26 mouse cellular contexts compared by ENCODE assay signal in genomic region chr15:67892066-67892465, GRCm38 (mm10).
DNase-seq lines count a peak whose midpoint lies in the region; ATAC-seq and TF ChIP-seq lines count a peak whose summit lies in the region.
"Had no signal": no experiment of that assay in that cellular context is flagged by ENCODE, and none has a peak within 500 bp of the region (broad histone marks: within the 10 kb centered on the region; RNA-seq: fewer than 3 reads in every experiment).

No protein-coding gene starts in this region.

- no peak overlapping the region for H3K9ac ChIP-seq in hindbrain, embryonic 12.5 days
- no peak overlapping the region for H3K9ac ChIP-seq in hindbrain, embryonic 16.5 days (ENCODE audit: low read depth, low read length)
- no peak overlapping the region for H3K9ac ChIP-seq in midbrain, embryonic 14.5 days (replicated peaks; ENCODE audit: low read length)
- no peak overlapping the region for H3K9ac ChIP-seq in liver, embryonic 12.5 days
- H3K9ac ChIP-seq: forebrain, embryonic 15.5 days; heart, embryonic 15.5 days; liver, embryonic 15.5 days; lung, embryonic 15.5 days; neural tube, embryonic 13.5 days had no signal

- no peak for TF ChIP-seq CTCF in brain, embryonic 14.5 days (IDR thresholded peaks at IDR 0.05; ENCODE audit: borderline replicate concordance, extremely low read depth, insufficient read depth, insufficient read length)

- H3K4me1 ChIP-seq in hindbrain, embryonic 12.5 days, result peaks cover 9% of the 10 kb centered on the region; the same call in 1 of the 2 replicates
- H3K4me1 ChIP-seq in hindbrain, embryonic 16.5 days (ENCODE audit: control insufficient read depth, insufficient read depth, low read depth, low read length), result no peaks in the 10 kb centered on the region
- H3K4me1 ChIP-seq in midbrain, embryonic 14.5 days (ENCODE audit: control insufficient read depth, insufficient read depth, low read length), result peaks cover 7% of the 10 kb centered on the region; the same call in 1 of the 2 replicates
- peaks cover 23% of the 10 kb centered on the region for H3K4me1 ChIP-seq in midbrain, embryonic 10.5 days
- H3K4me1 ChIP-seq in liver, embryonic 12.5 days, result no peaks in the 10 kb centered on the region
- H3K4me1 ChIP-seq: forebrain, embryonic 15.5 days; heart, embryonic 10.5 days; heart, embryonic 15.5 days; liver, embryonic 15.5 days had no signal

- no peaks in the 10 kb centered on the region for H3K9me3 ChIP-seq in hindbrain, embryonic 12.5 days (replicated peaks)
- no peaks in the 10 kb centered on the region for H3K9me3 ChIP-seq in hindbrain, embryonic 16.5 days (ENCODE audit: control insufficient read depth, low read length)
- H3K9me3 ChIP-seq in midbrain, embryonic 14.5 days (ENCODE audit: control insufficient read depth, low read length), result no peaks in the 10 kb centered on the region
- no peaks in the 10 kb centered on the region for H3K9me3 ChIP-seq in midbrain, embryonic 10.5 days (replicated peaks)
- H3K9me3 ChIP-seq in liver, embryonic 12.5 days (replicated peaks), result no peaks in the 10 kb centered on the region
- H3K9me3 ChIP-seq: forebrain, embryonic 15.5 days; heart, embryonic 10.5 days; heart, embryonic 15.5 days; liver, embryonic 15.5 days; lung, embryonic 15.5 days; neural tube, embryonic 13.5 days had no signal

- no peak for TF ChIP-seq POLR2A in brain, embryonic 14.5 days (IDR thresholded peaks at IDR 0.05; ENCODE audit: borderline replicate concordance, extremely low read depth, insufficient read depth, insufficient read length, poor library complexity, severe bottlenecking)

- DNase-seq in midbrain, embryonic 14.5 days, result peak; percentile 34
- no peak for DNase-seq in midbrain, embryonic 10.5 days (ENCODE audit: low spot score)
- peak; percentile 37 for DNase-seq in brain, embryonic 14.5 days (ENCODE audit: low read depth)
- DNase-seq in retina, embryonic 14.5 days (ENCODE audit: low spot score), result peak; percentile 68
- DNase-seq: adrenal gland, adult 2 months; cerebellum, adult 9-10 months; cerebellum, postnatal 36 days; gastrocnemius, postnatal 25 days; heart, adult 11 months; kidney, postnatal 14 days; liver; lung, postnatal 36 days; right cerebral cortex, adult 18-20 months; spleen, adult 18-20 months; thymus, postnatal 14 days had no signal

- H3K4me2 ChIP-seq in hindbrain, embryonic 12.5 days (replicated peaks), result no peak overlapping the region
- H3K4me2 ChIP-seq in hindbrain, embryonic 16.5 days (ENCODE audit: low read length), result no peak overlapping the region
- no peak overlapping the region for H3K4me2 ChIP-seq in midbrain, embryonic 14.5 days (ENCODE audit: low read length)
- no peak overlapping the region for H3K4me2 ChIP-seq in liver, embryonic 12.5 days
- H3K4me2 ChIP-seq: forebrain, embryonic 15.5 days; heart, embryonic 15.5 days; liver, embryonic 15.5 days; lung, embryonic 15.5 days; neural tube, embryonic 13.5 days had no signal

- peak; percentile 35; the same call in 1 of the 2 replicates for ATAC-seq in hindbrain, embryonic 12.5 days (ENCODE audit: low FRiP score)
- no peak for ATAC-seq in hindbrain, embryonic 16.5 days
- no peak for ATAC-seq in midbrain, embryonic 14.5 days (ENCODE audit: low FRiP score, low TSS enrichment)
- no peak for ATAC-seq in liver, embryonic 12.5 days
- ATAC-seq: CD4-positive, CD25-positive, alpha-beta regulatory T cell, adult 4 months; forebrain, embryonic 15.5 days; intestine, embryonic 16.5 days had no signal

- no peaks in the 10 kb centered on the region for H3K27me3 ChIP-seq in hindbrain, embryonic 12.5 days
- no peaks in the 10 kb centered on the region for H3K27me3 ChIP-seq in hindbrain, embryonic 16.5 days (replicated peaks; ENCODE audit: control insufficient read depth, insufficient read depth, low read length)
- no peaks in the 10 kb centered on the region for H3K27me3 ChIP-seq in midbrain, embryonic 14.5 days (ENCODE audit: control insufficient read depth, insufficient read depth, low read length)
- no peaks in the 10 kb centered on the region for H3K27me3 ChIP-seq in midbrain, embryonic 10.5 days (ENCODE audit: low read depth, poor library complexity, severe bottlenecking)
- H3K27me3 ChIP-seq in liver, embryonic 12.5 days (replicated peaks), result no peaks in the 10 kb centered on the region
- H3K27me3 ChIP-seq: forebrain, embryonic 15.5 days; heart, embryonic 15.5 days; liver, embryonic 15.5 days; lung, embryonic 15.5 days; neural tube, embryonic 13.5 days had no signal

- no peak overlapping the region for H3K4me3 ChIP-seq in hindbrain, embryonic 12.5 days
- no peak overlapping the region for H3K4me3 ChIP-seq in hindbrain, embryonic 16.5 days (ENCODE audit: low read length)
- no peak overlapping the region for H3K4me3 ChIP-seq in midbrain, embryonic 14.5 days (replicated peaks; ENCODE audit: low read depth, low read length)
- H3K4me3 ChIP-seq in midbrain, embryonic 10.5 days, result no peak overlapping the region
- no peak overlapping the region for H3K4me3 ChIP-seq in liver, embryonic 12.5 days
- H3K4me3 ChIP-seq: forebrain, embryonic 15.5 days; heart, embryonic 10.5 days; heart, embryonic 15.5 days; liver, embryonic 15.5 days; lung, embryonic 15.5 days; neural tube, embryonic 13.5 days had no signal

- no peak overlapping the region for H3K27ac ChIP-seq in hindbrain, embryonic 12.5 days
- H3K27ac ChIP-seq in hindbrain, embryonic 16.5 days (ENCODE audit: low read depth, low read length), result no peak overlapping the region
- 0 out of 2 replicates have a peak overlapping the region, but pooled peaks have one; percentile 5 for H3K27ac ChIP-seq in midbrain, embryonic 14.5 days (replicated peaks; ENCODE audit: low read depth, low read length)
- H3K27ac ChIP-seq in midbrain, embryonic 10.5 days (replicated peaks), result no peak overlapping the region
- H3K27ac ChIP-seq in liver, embryonic 12.5 days, result no peak overlapping the region
- H3K27ac ChIP-seq: forebrain, embryonic 15.5 days; heart, embryonic 10.5 days; heart, embryonic 15.5 days; liver, embryonic 15.5 days; lung, embryonic 15.5 days had no signal

- 48% methylated on average over 3 of the region's 3 CpGs for WGBS in hindbrain, embryonic 12.5 days
- WGBS in hindbrain, embryonic 16.5 days, result 43% methylated on average over 3 of the region's 3 CpGs
- 34% methylated on average over 3 of the region's 3 CpGs for WGBS in midbrain, embryonic 14.5 days
- WGBS in midbrain, embryonic 10.5 days, result 71% methylated on average over 3 of the region's 3 CpGs
- WGBS in liver, embryonic 12.5 days (ENCODE audit: insufficient replicate concordance), result 52% methylated on average over 3 of the region's 3 CpGs

- H3K36me3 ChIP-seq in hindbrain, embryonic 12.5 days, result no peaks in the 10 kb centered on the region
- H3K36me3 ChIP-seq in hindbrain, embryonic 16.5 days (ENCODE audit: control insufficient read depth, insufficient read depth, low read length), result no peaks in the 10 kb centered on the region
- H3K36me3 ChIP-seq in midbrain, embryonic 14.5 days (ENCODE audit: control insufficient read depth, insufficient read depth, low read length), result no peaks in the 10 kb centered on the region
- H3K36me3 ChIP-seq in midbrain, embryonic 10.5 days, result no peaks in the 10 kb centered on the region
- no peaks in the 10 kb centered on the region for H3K36me3 ChIP-seq in liver, embryonic 12.5 days
- H3K36me3 ChIP-seq: forebrain, embryonic 15.5 days; heart, embryonic 10.5 days; heart, embryonic 15.5 days; liver, embryonic 15.5 days; lung, embryonic 15.5 days; neural tube, embryonic 13.5 days had no signal
